Mouse (Mus musculus) kidney, adult 9 months (tissue): ENCODE results near the gene Klhl20.

Experiments
- DNase-seq: peaks from one replicate; pipeline ENCODE4 v3.0.0; 2022

Gene Klhl20

DNA sequence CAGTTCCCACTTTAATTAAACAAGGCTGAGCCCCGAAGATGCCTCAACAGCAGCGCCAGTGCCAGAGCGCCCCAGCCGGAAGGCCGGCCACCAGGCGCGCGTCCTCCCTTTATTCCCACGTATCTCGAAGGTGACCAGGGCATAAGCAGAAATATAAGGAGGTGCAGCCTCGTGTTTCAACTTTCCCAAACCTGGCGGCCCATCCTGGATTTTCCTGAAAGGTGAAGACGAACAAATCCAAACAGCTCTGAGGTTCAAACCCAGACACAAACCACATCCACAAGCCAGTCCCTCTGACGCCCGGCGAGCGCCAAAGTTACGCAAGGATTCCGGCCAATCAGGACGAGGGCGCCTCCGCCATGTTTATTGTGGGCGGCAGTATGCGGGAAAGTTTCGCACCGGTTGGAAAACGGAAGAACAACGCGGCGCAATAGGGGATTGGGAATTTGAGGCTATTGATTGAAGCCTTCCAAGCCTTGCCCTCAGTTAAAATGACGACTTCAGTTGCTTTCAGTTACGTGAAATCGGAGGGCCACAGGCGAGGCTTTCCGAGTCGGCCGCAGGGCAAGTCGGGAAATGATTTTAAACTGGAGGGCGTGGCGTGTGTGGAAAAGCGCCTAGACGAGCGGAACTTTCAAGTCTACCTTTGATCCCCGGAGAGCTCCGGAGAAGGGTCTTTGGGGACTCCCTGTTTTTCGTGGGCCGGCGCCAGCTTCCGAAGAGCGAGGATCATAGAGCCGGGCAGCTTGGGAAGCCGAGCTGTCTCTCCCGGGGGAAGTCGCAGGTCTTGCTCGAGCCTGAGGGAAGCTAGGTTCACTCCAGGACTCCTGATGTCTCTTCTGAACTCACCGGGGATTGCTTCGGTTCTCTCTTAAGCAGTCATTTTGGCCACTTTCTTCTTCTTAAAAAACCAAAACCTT lies 60.7 kb downstream of the Klhl20 start, which contains the start of the genes Dars2 and Cenpl:
Gene Dars2, minus strand, starts transcription at position 307 of the 920 bp plus-strand sequence.
Gene Cenpl, plus strand, starts transcription at position 362 of the 920 bp plus-strand sequence.
- DNase-seq: peak; percentile 98

- no peak for DNase-seq
Observed at GRCm38 (mm10) chr1:161063351-161063750, 68.0 kb downstream of the Klhl20 start.

DNA sequence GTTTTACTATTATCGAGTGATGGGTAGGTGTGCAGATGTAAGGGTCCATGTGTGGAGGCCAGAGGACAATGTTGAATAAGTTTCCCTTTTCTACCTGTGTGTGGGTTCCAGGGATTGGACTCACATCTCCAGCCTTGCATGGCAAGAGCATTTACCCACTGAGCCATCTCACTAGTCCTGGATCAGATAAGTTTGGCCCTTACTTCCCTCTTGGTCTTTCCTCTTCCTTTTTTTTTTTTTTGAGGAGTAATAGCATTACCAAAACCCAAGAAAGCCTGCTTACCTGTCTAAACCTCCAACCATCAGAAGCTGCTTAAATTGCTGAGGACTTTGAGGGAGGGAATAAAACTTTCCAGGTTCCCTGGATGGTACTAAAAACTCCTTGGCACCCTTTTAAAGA lies 74.1 kb downstream of the Klhl20 start:
- DNase-seq: no peak

DNA sequence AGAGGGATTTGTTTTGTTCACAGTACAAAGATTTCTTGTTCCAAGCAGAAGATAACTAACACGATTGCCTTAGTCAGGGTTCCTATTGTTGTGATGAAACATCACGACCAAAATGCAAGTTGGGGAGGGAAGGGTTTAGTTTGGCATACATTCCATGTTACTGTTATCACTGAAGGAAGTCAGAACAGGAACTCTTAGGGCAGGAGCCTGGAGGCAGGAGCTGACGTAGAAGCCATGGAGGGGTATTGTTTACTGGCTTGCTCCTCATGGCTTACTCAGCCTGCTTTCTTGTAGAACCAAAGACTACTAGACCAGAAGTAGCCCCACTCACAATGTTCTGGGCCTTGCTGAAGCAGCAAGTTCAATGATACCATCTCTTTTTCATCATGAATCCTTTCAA lies 84.3 kb downstream of the Klhl20 start:
- no peak for DNase-seq

DNA sequence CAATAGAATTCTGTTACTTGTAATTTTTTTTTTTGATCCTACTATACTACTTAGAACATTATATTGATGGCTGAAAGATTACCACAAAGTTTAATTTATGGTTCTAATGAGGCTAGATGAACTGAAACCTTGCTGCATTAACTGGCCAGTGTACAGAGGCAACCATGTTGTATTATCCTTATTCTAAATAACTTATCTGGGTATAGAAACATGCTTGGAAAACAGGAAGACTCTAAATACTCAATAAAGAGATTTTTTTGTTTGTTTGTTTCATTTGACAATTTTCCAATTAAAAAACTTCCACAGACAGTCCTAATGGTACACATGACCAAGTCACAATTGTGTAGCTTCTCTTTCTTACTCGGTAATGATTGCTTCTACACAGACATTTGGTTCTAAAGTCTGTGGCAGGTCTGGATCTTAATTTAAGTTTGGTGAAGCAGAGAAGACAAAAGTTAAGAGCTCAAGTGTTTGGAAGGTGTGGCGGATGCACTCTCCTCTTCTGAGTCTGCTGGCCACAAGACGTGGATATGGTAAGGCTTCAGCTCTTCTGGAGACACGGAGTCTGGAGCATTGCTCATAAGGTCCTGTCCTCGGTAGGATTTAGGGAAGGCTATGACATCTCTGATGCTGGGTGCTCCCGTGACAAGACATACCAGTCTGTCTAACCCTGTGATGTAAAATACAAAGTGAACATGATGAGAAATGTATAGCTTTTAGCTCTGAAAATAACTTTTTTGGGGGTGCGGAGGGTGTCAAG lies 89.9 kb downstream of the Klhl20 start:
- no peak for DNase-seq

DNA sequence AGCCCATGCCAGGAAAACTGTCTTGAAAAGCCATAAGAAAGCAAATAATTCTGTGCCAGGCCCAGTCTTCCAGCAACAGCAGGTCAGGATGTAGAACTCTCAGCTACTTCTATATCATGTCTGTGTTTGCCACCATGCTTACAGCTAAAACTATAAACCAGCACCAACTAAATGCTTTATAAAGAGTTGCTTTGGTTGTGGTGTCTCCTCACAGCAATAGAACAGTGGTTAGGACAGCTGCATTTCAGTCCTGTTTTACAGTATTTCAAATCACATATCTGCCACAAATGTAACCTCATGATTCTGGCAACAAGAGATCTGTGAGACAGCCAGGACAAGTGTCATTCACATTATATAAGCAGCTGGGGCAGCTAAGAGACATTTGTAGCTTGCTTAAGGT lies 90.5 kb downstream of the Klhl20 start:
- DNase-seq: no peak

- DNase-seq: no peak
Observed at GRCm38 (mm10) chr1:161040426-161040770, 90.9 kb downstream of the Klhl20 start.

DNA sequence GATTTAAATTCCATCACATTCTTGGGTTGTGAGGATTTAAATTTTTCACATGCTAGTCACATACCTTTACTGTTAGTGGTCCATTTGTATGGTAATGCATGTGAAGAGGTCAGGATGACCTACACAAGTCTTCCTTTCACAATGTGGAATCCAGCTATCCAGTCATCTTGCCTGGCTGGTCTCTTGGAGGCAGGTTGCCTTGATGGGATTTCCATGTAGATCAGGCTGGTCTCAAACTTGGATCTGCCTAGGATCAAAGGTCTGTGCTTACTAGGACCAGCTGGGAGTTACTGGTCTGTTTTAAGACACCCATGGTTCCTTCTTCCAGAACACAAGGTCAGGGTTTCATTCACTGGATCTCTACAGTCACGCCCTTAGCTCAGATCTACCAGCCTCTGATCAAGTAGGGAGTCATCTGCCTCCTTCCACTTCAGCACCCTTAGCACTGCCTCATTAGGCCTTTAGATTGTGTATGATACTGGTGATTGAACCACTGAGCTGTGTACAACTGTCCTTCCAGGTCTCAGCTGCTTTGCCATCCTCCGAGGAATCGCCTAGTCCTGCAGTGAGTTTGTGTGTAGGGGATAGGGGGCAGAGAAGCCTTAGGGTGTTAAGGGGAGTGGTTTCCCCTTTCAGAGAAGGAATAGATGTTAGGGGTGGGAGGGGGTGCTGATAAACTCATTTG lies 91.4 kb downstream of the Klhl20 start:
- no peak for DNase-seq

DNA sequence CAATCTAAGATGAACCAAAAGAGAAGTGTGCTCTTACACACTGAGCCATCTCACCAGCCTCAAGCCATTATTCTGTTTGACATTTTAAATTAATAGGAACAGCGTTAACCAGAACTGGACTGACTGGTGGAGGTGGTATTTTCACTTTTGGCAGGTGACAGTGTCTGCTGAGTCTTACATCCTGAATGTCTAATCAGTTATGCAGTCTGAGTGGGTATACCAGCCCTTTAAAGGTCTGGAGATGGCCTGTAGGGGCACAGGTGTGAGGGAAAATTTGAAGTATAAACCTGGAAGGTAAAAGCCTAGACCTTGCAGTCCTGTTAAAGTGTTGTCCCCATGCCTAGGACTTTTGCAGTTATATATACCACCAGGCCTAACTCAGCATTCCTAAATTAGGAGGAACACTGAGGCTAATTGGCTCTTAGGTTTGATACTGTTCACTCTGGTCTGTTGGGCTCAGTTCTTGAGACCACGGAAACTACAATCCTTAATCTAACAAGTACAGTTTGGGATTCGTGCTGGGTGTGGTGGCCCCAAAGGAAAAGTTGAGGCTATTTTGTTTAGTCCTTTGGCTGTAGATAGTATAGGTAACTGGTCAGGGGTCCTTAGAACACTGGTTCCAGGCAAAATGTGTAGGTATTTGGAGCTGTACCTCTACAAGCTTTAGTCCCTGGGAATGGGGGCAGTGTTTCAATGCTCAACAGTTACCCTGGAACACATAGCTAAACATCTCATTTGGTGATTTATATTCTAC lies 92.2 kb downstream of the Klhl20 start:
- no peak for DNase-seq
